In the genomic region with DNA sequence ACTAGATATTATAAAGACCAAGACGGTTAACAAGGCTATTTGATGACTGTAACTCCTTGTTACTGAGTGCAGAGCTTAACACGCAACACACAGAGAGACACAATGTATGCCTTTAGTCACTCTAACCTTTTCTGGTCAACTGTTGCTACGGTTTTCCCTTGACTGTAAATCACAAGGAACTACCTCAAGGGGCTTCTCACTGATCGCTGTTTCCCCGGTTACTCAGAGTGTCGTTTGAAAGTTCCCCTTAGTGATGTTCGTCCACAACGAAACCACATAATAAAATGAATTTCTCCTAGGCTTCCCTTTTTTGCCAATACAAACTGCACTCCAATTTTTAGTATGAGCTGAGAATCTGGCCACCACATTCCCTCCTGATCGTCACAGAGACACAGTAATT, we compare ENCODE assay signal across 8 mouse cellular contexts.
DNase-seq lines count a peak whose midpoint lies in the region; ATAC-seq and TF ChIP-seq lines count a peak whose summit lies in the region.

No protein-coding gene starts in this region.

- H3K36me3 ChIP-seq in hindbrain, embryonic 13.5 days: no peaks in the 10 kb centered on the region
- H3K36me3 ChIP-seq in hindbrain, embryonic 11.5 days (ENCODE audit: control insufficient read depth, insufficient read depth, low read length): no peaks in the 10 kb centered on the region
- no peaks in the 10 kb centered on the region for H3K36me3 ChIP-seq in forebrain, postnatal 0 days (ENCODE audit: insufficient read depth)
- H3K36me3 ChIP-seq in midbrain, embryonic 16.5 days (ENCODE audit: control insufficient read depth, insufficient read depth, low read length): no peaks in the 10 kb centered on the region
- H3K36me3 ChIP-seq in kidney, adult 2 months (ENCODE audit: control insufficient read depth, insufficient read depth, low read length): no peaks in the 10 kb centered on the region

- no peaks in the 10 kb centered on the region for H3K9me3 ChIP-seq in hindbrain, embryonic 13.5 days
- no peaks in the 10 kb centered on the region for H3K9me3 ChIP-seq in hindbrain, embryonic 11.5 days (ENCODE audit: control insufficient read depth, low read length)
- no peaks in the 10 kb centered on the region for H3K9me3 ChIP-seq in forebrain, postnatal 0 days (ENCODE audit: low read length)
- H3K9me3 ChIP-seq in midbrain, embryonic 16.5 days (replicated peaks; ENCODE audit: control insufficient read depth, low read length, poor library complexity, severe bottlenecking): no peaks in the 10 kb centered on the region

- no peak overlapping the region for H3K27ac ChIP-seq in hindbrain, embryonic 13.5 days
- H3K27ac ChIP-seq in hindbrain, embryonic 11.5 days (ENCODE audit: low read depth, low read length): no peak overlapping the region
- peak overlapping the region; percentile 70 for H3K27ac ChIP-seq in forebrain, postnatal 0 days (ENCODE audit: low read depth, low read length)
- H3K27ac ChIP-seq in midbrain, embryonic 16.5 days (ENCODE audit: low read length): peak overlapping the region; percentile 1
- H3K27ac ChIP-seq in kidney, adult 2 months (ENCODE audit: insufficient read depth, low read depth, low read length): no peak overlapping the region

- H3K4me3 ChIP-seq in hindbrain, embryonic 13.5 days: peak overlapping the region; percentile 28; the same call in 1 of the 2 replicates
- H3K4me3 ChIP-seq in hindbrain, embryonic 11.5 days (ENCODE audit: low read depth, low read length): no peak overlapping the region
- peak overlapping the region; percentile 69 for H3K4me3 ChIP-seq in forebrain, postnatal 0 days (ENCODE audit: low read depth, low read length)
- peak overlapping the region; percentile 14; the same call in 1 of the 2 replicates for H3K4me3 ChIP-seq in midbrain, embryonic 16.5 days (ENCODE audit: low read depth, low read length)
- H3K4me3 ChIP-seq in kidney, adult 2 months (ENCODE audit: insufficient read depth, low read depth, low read length): no peak overlapping the region

- peak overlapping the region; percentile 42 for H3K4me2 ChIP-seq in hindbrain, embryonic 13.5 days
- H3K4me2 ChIP-seq in hindbrain, embryonic 11.5 days (replicated peaks; ENCODE audit: low read depth, low read length): no peak overlapping the region
- peak overlapping the region; percentile 88 for H3K4me2 ChIP-seq in forebrain, postnatal 0 days (ENCODE audit: low read depth)
- peak overlapping the region; percentile 15 for H3K4me2 ChIP-seq in midbrain, embryonic 16.5 days (ENCODE audit: low read length)

- DNase-seq in hindbrain, embryonic 11.5 days (ENCODE audit: low spot score): no peak
- peak; percentile 44 for DNase-seq in forebrain, postnatal 0 days
- no peak for DNase-seq in thymus, postnatal 14 days
- DNase-seq in gastrocnemius, postnatal 36 days: no peak
- DNase-seq in kidney, adult 2 months: no peak

- H3K4me1 ChIP-seq in hindbrain, embryonic 13.5 days (replicated peaks): peaks cover 50% of the 10 kb centered on the region
- H3K4me1 ChIP-seq in hindbrain, embryonic 11.5 days (replicated peaks; ENCODE audit: control insufficient read depth, insufficient read depth, low read length): peaks cover 6% of the 10 kb centered on the region; the same call in 1 of the 2 replicates
- no peaks in the 10 kb centered on the region for H3K4me1 ChIP-seq in forebrain, postnatal 0 days (ENCODE audit: insufficient read depth)
- peaks cover 16% of the 10 kb centered on the region for H3K4me1 ChIP-seq in midbrain, embryonic 16.5 days (ENCODE audit: control insufficient read depth, insufficient read depth, low read length)
- H3K4me1 ChIP-seq in kidney, adult 2 months (ENCODE audit: control insufficient read depth, insufficient read depth, low read length): no peaks in the 10 kb centered on the region

- TF ChIP-seq POLR2A in kidney, adult 2 months (IDR thresholded peaks at IDR 0.05; ENCODE audit: low read depth, low read length): no peak

- no peak for TF ChIP-seq CTCF in forebrain, postnatal 0 days (IDR thresholded peaks at IDR 0.05; ENCODE audit: low read depth)
- no peak for TF ChIP-seq CTCF in kidney, adult 2 months (conservative IDR thresholded peaks at IDR 0.05; ENCODE audit: insufficient read depth, insufficient read length, low read depth, low read length)

- intact Hi-C loops in gastrocnemius, postnatal 36 days (cut with DNase I): no loop called here

- no peak for ATAC-seq in hindbrain, embryonic 13.5 days (ENCODE audit: low FRiP score)
- no peak for ATAC-seq in hindbrain, embryonic 11.5 days (ENCODE audit: low FRiP score)
- peak; percentile 35 for ATAC-seq in common myeloid progenitor, adult 5-6 weeks (replicated peaks; ENCODE audit: low read depth, poor library complexity, severe bottlenecking)
- ATAC-seq in forebrain, postnatal 0 days: no peak
- no peak for ATAC-seq in midbrain, embryonic 16.5 days

- 32% methylated on average over 9 of the region's 9 CpGs for WGBS in hindbrain, embryonic 13.5 days
- 42% methylated on average over 9 of the region's 9 CpGs for WGBS in hindbrain, embryonic 11.5 days
- 47% methylated on average over 9 of the region's 9 CpGs for WGBS in forebrain, postnatal 0 days
- 35% methylated on average over 9 of the region's 9 CpGs for WGBS in midbrain, embryonic 16.5 days
- WGBS in kidney, adult 2 months: 72% methylated on average over 9 of the region's 9 CpGs

- peak overlapping the region; percentile 0; the same call in 1 of the 2 replicates for H3K9ac ChIP-seq in hindbrain, embryonic 13.5 days
- no peak overlapping the region for H3K9ac ChIP-seq in hindbrain, embryonic 11.5 days (ENCODE audit: low read depth, low read length)
- peak overlapping the region; percentile 48 for H3K9ac ChIP-seq in forebrain, postnatal 0 days
- H3K9ac ChIP-seq in midbrain, embryonic 16.5 days (ENCODE audit: low read depth, low read length): peak overlapping the region; percentile 40; the same call in 1 of the 2 replicates

- H3K27me3 ChIP-seq in hindbrain, embryonic 13.5 days: peaks cover 15% of the 10 kb centered on the region; the same call in 1 of the 2 replicates
- H3K27me3 ChIP-seq in hindbrain, embryonic 11.5 days (ENCODE audit: control insufficient read depth, insufficient read depth, low read length): no peaks in the 10 kb centered on the region
- no peaks in the 10 kb centered on the region for H3K27me3 ChIP-seq in forebrain, postnatal 0 days (ENCODE audit: insufficient read depth, low read length)
- no peaks in the 10 kb centered on the region for H3K27me3 ChIP-seq in midbrain, embryonic 16.5 days (ENCODE audit: control insufficient read depth, insufficient read depth, low read depth, low read length)
- H3K27me3 ChIP-seq in kidney, adult 2 months (replicated peaks; ENCODE audit: control insufficient read depth, insufficient read depth, low read length): no peaks in the 10 kb centered on the region

Comparison
In these comparisons a context has a peak if more than half of its experiments do, and no peak if none do; other contexts are left out.
1. H3K4me3 ChIP-seq: peak in hindbrain, embryonic 13.5 days (single experiment), forebrain, postnatal 0 days (single experiment) and midbrain, embryonic 16.5 days (single experiment); none in hindbrain, embryonic 11.5 days (single experiment) and kidney, adult 2 months (single experiment).
2. H3K27ac ChIP-seq: peak in forebrain, postnatal 0 days (single experiment) and midbrain, embryonic 16.5 days (single experiment); none in hindbrain, embryonic 13.5 days (single experiment), hindbrain, embryonic 11.5 days (single experiment) and kidney, adult 2 months (single experiment).